Mouse (Mus musculus) hindbrain, embryonic 10.5 days (tissue): ENCODE results near the gene Hsd17b3. TPM values are rescaled to one million over a fixed set of nuclear protein-coding genes. Genes with fewer than 3 reads are reported as not detected.

ENCODE experiments used
- DNase-seq: peaks from one replicate; pipeline ENCODE4 v3.0.0-alpha.2; 2017; ENCODE audit warnings: low spot score
- H3K27ac ChIP-seq: fragments of 300-500 bp; sonication (generic); 2 replicates; pipeline ENCODE4 v1.5.1; 2016; ENCODE audit warnings: mild to moderate bottlenecking, moderate library complexity
- H3K27me3 ChIP-seq: fragments of 300-500 bp; sonication (generic); 2 replicates; pipeline ENCODE4 v1.6.1; 2016; ENCODE audit warnings: mild to moderate bottlenecking; ENCODE audit not compliant: poor library complexity, insufficient read depth, severe bottlenecking
- H3K36me3 ChIP-seq: fragments of 300-500 bp; sonication (generic); 2 replicates; pipeline ENCODE4 v1.6.1; 2016; ENCODE audit warnings: mild to moderate bottlenecking, moderate library complexity
- H3K4me1 ChIP-seq: fragments of 300-500 bp; sonication (generic); replicated peaks from 2 replicates; pipeline ENCODE4 v1.6.1; 2016; ENCODE audit warnings: mild to moderate bottlenecking
- H3K4me3 ChIP-seq: fragments of 300-500 bp; sonication (generic); 2 replicates; pipeline ENCODE4 v1.5.1; 2016; ENCODE audit warnings: mild to moderate bottlenecking, moderate library complexity
- H3K9me3 ChIP-seq: fragments of 300-500 bp; sonication (generic); 2 replicates; pipeline ENCODE4 v1.6.1; 2016; ENCODE audit warnings: mild to moderate bottlenecking, moderate library complexity
- WGBS: fragments of 180-500 bp; shearing (Covaris S2); methylation state at CpG from one replicate; pipeline ENCODE4 v1.1.7; 2016; 5-methylcytosine and 5-hydroxymethylcytosine counted together
- polyA plus RNA-seq: library from polyadenylated mRNA; unstranded; fragments of >200 nt; fragmentation: Nextera tagmentation; extraction: Ambion mirVana; gene quantifications from 2 replicates; pipeline ENCODE4 v1.2.1, GENCODE M21; 2016

Hsd17b3 gene
- polyA plus RNA-seq, 1 experiment from 2014 or later: not detected

DNA sequence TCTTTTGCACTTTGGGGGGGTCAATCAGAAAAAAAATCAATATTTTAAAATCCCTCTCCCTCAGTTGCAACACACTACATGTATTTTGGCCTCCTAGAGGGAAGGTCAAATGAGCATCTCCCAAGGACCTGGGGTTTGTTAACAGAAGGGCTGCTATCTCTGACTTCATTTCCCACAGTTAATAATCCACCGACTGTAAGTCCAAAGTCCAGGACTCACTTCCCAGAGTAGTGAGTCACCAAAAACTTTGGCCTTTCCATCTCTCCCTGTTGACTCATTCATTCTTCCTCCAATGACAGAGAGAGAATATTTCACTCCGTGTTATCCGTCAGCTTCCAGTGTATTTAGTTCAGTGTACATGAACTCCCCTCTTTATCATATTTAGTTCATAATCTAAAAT lies 16.7 kb upstream of the Hsd17b3 start:
- H3K27ac ChIP-seq: no peak overlapping the region
- WGBS: 91% methylated on average over 3 of the region's 3 CpGs
- H3K27me3 ChIP-seq: peaks cover 44% of the 10 kb centered on the region
- H3K36me3 ChIP-seq: no peaks in the 10 kb centered on the region
- no peak for DNase-seq
- H3K9me3 ChIP-seq: no peaks in the 10 kb centered on the region
- H3K4me1 ChIP-seq: peaks cover 34% of the 10 kb centered on the region
- H3K4me3 ChIP-seq: no peak overlapping the region

DNA sequence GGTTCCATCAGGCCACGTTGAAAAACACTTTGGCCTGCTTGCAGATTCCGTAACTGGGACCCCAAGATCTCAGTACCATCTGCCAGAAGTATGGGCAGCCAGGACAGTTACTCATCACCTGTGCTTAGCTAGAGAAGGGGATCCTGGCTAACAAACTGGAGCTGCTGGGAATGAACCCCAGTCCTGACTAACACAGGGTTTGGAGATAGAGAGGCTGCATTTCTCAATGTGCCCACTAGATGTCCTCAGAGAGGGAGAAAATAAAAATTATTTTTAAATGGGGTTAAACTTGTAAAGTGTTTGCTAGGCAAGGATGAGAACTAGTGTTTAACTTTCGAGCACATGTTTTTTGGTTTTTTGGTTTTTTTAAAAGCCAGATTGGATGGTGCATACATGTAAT lies 11.2 kb upstream of the Hsd17b3 start:
- Histone ChIP-seq H3K4me3 (no peak overlapping the region), H3K4me1 (no peaks in the 10 kb centered on the region), H3K9me3 (no peaks in the 10 kb centered on the region), H3K27ac (no peak overlapping the region), H3K27me3 (peaks cover 28% of the 10 kb centered on the region), H3K36me3 (no peaks in the 10 kb centered on the region)
- peak; percentile 12 for DNase-seq
- WGBS: 68% methylated on average over 3 of the region's 3 CpGs

GRCm38 (mm10) chr13:64098992-64099391 lies 10.0 kb upstream of the Hsd17b3 start:
- DNase-seq: no peak
- 74% methylated on average over 9 of the region's 9 CpGs for WGBS
- H3K27ac ChIP-seq: no peak overlapping the region
- no peaks in the 10 kb centered on the region for H3K4me1 ChIP-seq
- no peaks in the 10 kb centered on the region for H3K9me3 ChIP-seq
- no peak overlapping the region for H3K4me3 ChIP-seq
- no peaks in the 10 kb centered on the region for H3K36me3 ChIP-seq
- H3K27me3 ChIP-seq: peaks cover 17% of the 10 kb centered on the region

- Histone ChIP-seq H3K27me3 (0 out of 2 replicates have a peak, but pooled peaks cover 3% of the 10 kb centered on the region), H3K9me3 (no peaks in the 10 kb centered on the region), H3K36me3 (no peaks in the 10 kb centered on the region), H3K4me1 (0 out of 2 replicates have a peak, but pooled peaks cover 4% of the 10 kb centered on the region), H3K4me3 (no peak overlapping the region), H3K27ac (no peak overlapping the region)
- WGBS: 5% methylated on average over 1 of the region's 1 CpGs
- peak; percentile 71 for DNase-seq
Measured at GRCm38 (mm10) chr13:64093341-64093740, 4.3 kb upstream of the Hsd17b3 start.

GRCm38 (mm10) chr13:64092752-64093151 lies 3.7 kb upstream of the Hsd17b3 start:
- WGBS: 80% methylated on average over 6 of the region's 6 CpGs
- Histone ChIP-seq H3K4me3 (no peak overlapping the region), H3K36me3 (no peaks in the 10 kb centered on the region), H3K4me1 (0 out of 2 replicates have a peak, but pooled peaks cover 4% of the 10 kb centered on the region), H3K27me3 (0 out of 2 replicates have a peak, but pooled peaks cover 3% of the 10 kb centered on the region), H3K27ac (no peak overlapping the region), H3K9me3 (no peaks in the 10 kb centered on the region)
- DNase-seq: no peak

DNA sequence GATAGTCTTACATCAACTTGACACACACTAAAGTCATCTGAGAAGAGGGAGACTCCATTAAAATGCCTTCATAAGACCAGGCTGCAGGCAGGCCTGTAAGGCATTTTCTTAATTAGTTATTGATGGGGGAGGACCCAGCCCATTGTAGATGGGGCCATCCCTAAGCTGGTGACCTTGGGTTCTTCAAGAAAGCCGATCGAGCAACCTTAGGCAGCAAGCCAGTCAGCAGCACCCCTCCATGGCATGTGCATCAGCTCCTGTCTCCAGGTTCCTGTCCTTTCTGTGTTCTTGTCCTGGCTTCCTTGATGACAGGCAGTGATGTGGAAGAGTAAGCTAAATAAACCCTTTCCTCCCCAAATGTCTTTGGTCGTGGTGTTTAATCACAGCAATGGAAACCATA lies 3.1 kb upstream of the Hsd17b3 start:
- DNase-seq: no peak
- H3K9me3 ChIP-seq: no peaks in the 10 kb centered on the region
- 72% methylated on average over 3 of the region's 3 CpGs for WGBS
- no peaks in the 10 kb centered on the region for H3K36me3 ChIP-seq
- H3K27me3 ChIP-seq: 0 out of 2 replicates have a peak, but pooled peaks cover 3% of the 10 kb centered on the region
- H3K4me1 ChIP-seq: 0 out of 2 replicates have a peak, but pooled peaks cover 4% of the 10 kb centered on the region
- H3K27ac ChIP-seq: no peak overlapping the region
- H3K4me3 ChIP-seq: no peak overlapping the region

DNA sequence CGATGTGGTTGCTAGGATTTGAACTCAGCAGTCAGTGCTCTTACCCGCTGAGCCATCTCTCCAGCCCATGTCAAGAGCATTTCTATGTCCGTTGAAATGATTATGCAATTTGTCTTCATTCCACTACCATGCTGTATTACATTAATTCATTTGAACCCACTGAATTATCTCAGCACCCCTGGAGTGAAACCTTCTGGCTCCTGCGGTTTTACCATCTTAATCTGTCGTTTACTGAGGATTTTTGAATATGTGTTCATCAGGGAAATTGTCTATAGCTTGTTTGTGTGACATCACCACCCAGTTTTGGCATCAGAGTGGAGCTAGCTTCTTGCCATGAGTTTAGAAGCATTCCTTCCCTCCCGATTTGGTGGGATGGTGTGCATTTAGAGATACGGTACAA lies 2.0 kb upstream of the Hsd17b3 start:
- DNase-seq: no peak
- 0 out of 2 replicates have a peak, but pooled peaks cover 4% of the 10 kb centered on the region for H3K4me1 ChIP-seq
- no peaks in the 10 kb centered on the region for H3K9me3 ChIP-seq
- 75% methylated on average over 7 of the region's 7 CpGs for WGBS
- H3K36me3 ChIP-seq: no peaks in the 10 kb centered on the region
- H3K4me3 ChIP-seq: no peak overlapping the region
- no peak overlapping the region for H3K27ac ChIP-seq
- 0 out of 2 replicates have a peak, but pooled peaks cover 3% of the 10 kb centered on the region for H3K27me3 ChIP-seq

DNA sequence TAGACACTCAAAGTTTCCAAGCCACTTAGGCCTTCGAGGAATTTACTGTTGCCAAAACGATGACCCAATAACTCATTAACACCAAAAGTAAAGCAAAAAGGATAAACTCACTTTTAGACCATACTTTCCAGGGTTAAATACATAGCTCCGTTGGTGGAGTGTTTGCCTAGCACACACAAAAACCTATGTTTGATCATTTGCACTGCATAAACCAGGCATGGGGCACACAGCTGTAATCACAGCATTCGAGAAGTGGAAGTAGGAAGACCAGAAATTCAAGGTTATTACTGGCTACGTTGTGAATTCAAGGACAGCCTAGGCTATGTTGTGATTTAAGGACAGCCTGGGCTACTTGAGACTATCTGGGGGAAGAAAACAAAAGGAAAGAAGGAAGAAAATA lies 1.2 kb upstream of the Hsd17b3 start:
- Histone ChIP-seq H3K36me3 (no peaks in the 10 kb centered on the region), H3K4me1 (0 out of 2 replicates have a peak, but pooled peaks cover 4% of the 10 kb centered on the region), H3K9me3 (no peaks in the 10 kb centered on the region), H3K27me3 (0 out of 2 replicates have a peak, but pooled peaks cover 3% of the 10 kb centered on the region), H3K4me3 (no peak overlapping the region), H3K27ac (no peak overlapping the region)
- DNase-seq: no peak
- 89% methylated on average over 5 of the region's 5 CpGs for WGBS

GRCm38 (mm10) chr13:64088057-64088456 lies 973 bp downstream of the Hsd17b3 start:
- H3K4me3 ChIP-seq: no peak overlapping the region
- WGBS: 84% methylated on average over 7 of the region's 7 CpGs
- no peak for DNase-seq
- no peaks in the 10 kb centered on the region for H3K9me3 ChIP-seq
- H3K4me1 ChIP-seq: 0 out of 2 replicates have a peak, but pooled peaks cover 2% of the 10 kb centered on the region
- H3K27ac ChIP-seq: no peak overlapping the region
- H3K27me3 ChIP-seq: 0 out of 2 replicates have a peak, but pooled peaks cover 3% of the 10 kb centered on the region
- no peaks in the 10 kb centered on the region for H3K36me3 ChIP-seq

DNA sequence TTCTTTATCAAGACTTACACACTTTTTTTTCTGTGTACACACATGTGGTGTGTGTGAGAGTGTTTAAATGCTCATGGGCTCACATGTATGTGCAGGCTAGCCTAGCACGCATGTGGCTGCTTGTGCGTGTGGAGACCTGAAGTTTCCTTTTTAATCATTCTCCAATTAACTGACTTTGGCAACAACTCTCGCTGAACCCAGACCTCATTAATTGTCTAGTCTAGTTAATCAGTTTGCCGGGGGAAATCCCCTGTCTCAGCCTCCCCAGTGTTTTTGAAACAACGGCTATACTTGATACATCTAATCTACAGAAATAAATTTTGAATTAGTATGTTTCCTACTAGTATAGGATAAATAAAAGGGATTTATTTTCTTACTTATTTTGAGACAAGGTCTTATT lies 3.0 kb downstream of the Hsd17b3 start:
- H3K4me3 ChIP-seq: no peak overlapping the region
- H3K27me3 ChIP-seq: peaks cover 3% of the 10 kb centered on the region; the same call in 1 of the 2 replicates
- WGBS: 95% methylated on average over 5 of the region's 5 CpGs
- no peak for DNase-seq
- no peaks in the 10 kb centered on the region for H3K36me3 ChIP-seq
- no peak overlapping the region for H3K27ac ChIP-seq
- H3K4me1 ChIP-seq: peaks cover 14% of the 10 kb centered on the region
- no peaks in the 10 kb centered on the region for H3K9me3 ChIP-seq

DNA sequence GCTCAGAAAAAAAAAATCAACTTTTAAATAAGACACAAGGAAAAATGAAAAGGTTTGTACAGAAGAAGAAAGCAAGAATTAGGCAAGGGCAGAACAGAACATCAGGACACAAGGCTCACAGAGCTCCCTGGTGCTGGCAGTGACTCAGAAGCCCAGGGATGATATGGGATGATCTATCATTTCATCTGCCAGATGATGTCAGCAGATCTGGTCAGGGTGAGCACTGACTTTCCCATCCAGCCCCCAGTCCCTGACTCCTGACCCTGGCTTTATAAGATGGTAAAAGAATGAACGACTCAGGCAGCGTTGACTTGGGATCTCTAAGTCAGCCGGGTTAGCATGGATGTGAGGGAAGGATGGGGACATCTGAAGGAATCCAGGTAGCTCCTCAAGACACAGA lies 5.7 kb downstream of the Hsd17b3 start:
- no peak for DNase-seq
- H3K27ac ChIP-seq: no peak overlapping the region
- peaks cover 19% of the 10 kb centered on the region for H3K4me1 ChIP-seq
- H3K36me3 ChIP-seq: no peaks in the 10 kb centered on the region
- WGBS: 89% methylated on average over 3 of the region's 3 CpGs
- H3K9me3 ChIP-seq: no peaks in the 10 kb centered on the region
- H3K27me3 ChIP-seq: peaks cover 3% of the 10 kb centered on the region; the same call in 1 of the 2 replicates
- H3K4me3 ChIP-seq: no peak overlapping the region

DNA sequence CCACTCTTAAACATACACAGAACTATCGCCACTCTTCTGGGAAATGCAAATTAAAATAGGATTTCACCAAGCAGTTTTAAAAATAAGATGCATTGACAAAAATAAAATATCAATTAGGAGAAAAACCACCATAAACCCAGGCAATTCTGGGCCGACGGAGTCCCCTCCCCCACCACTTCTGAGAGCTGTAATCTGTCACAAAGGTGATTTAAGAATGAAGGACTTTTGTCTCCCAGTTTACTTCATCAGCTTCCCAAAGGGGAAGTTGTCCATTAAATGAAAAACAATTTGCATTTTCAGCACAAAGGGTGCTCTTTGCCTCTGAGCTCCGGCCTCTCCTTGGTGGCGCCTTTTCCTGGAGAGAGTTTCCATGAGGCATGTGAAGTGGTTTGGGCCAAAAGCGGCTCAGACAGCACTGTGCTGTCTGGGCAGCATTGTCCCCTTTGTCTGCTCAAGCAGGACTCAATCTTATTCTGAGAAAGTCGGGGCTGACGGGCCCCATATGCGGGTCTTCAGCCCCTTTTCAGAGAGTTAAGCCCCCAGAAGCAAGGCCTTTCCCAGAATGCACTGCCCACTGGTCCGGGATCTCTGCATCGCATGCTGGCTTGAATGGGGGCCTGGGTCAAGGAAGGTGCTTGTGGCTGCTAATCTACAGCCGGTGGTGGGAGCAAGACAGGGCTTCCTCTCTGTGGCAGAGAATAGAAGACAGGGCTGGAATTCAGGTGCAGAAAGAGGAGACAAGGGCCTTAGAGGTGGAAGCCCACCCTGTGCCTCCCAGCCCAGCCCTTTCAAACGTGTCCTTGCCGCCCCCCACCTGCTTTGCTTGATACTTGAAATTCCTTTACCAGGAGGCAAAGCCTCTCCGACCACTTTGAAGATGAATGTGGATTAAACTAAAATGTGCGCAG lies 7.8 kb downstream of the Hsd17b3 start:
- Histone ChIP-seq H3K36me3 (no peaks in the 10 kb centered on the region), H3K27me3 (peaks cover 3% of the 10 kb centered on the region; the same call in 1 of the 2 replicates), H3K4me3 (no peak overlapping the region), H3K27ac (peak overlapping the region; percentile 86), H3K9me3 (no peaks in the 10 kb centered on the region), H3K4me1 (peaks cover 19% of the 10 kb centered on the region)
- DNase-seq: peak; percentile 31
- 38% methylated on average over 16 of the region's 16 CpGs for WGBS

- peaks cover 3% of the 10 kb centered on the region; the same call in 1 of the 2 replicates for H3K27me3 ChIP-seq
- WGBS: 91% methylated on average over 5 of the region's 5 CpGs
Measured at GRCm38 (mm10) chr13:64077591-64077990, 11.4 kb downstream of the Hsd17b3 start.

More at GRCm38 (mm10) chr13:64077591-64077990, 11.4 kb downstream of the Hsd17b3 start:
- Histone ChIP-seq H3K27ac (no peak overlapping the region), H3K36me3 (no peaks in the 10 kb centered on the region), H3K4me3 (no peak overlapping the region), H3K9me3 (no peaks in the 10 kb centered on the region), H3K4me1 (peaks cover 19% of the 10 kb centered on the region)
- DNase-seq: no peak
